Mouse (Mus musculus) hindbrain, embryonic 11.5 days (tissue): Measurements from ENCODE around the gene Nudt3. TPM values are rescaled to one million over a fixed set of nuclear protein-coding genes. Genes with fewer than 3 reads are reported as not detected.
A peak's percentile ranks its signal among the peaks of the same experiment; 100 is the strongest.

Experiments used
- ATAC-seq: fragments of 200-750 bp; cut with Nextera tagmentation; 2 replicates; pipeline ENCODE4 v1.8.0; 2017; ENCODE audit warnings: mild to moderate bottlenecking, moderate TSS enrichment, moderate library complexity; ENCODE audit not compliant: low FRiP score
- DNase-seq: peaks from one replicate; pipeline ENCODE4 v3.0.0-alpha.2; 2015; ENCODE audit warnings: low spot score
- H3K27ac ChIP-seq: fragments of 300-500 bp; sonication (generic); 2 replicates; pipeline ENCODE4 v1.5.1; 2014; ENCODE audit warnings: mild to moderate bottlenecking, low read depth, low read length
- H3K27me3 ChIP-seq: fragments of 300-500 bp; sonication (generic); 2 replicates; pipeline ENCODE4 v1.6.1; 2014; ENCODE audit warnings: mild to moderate bottlenecking, low read length, moderate library complexity, mixed read lengths; ENCODE audit not compliant: control insufficient read depth, insufficient read depth
- H3K36me3 ChIP-seq: fragments of 300-500 bp; sonication (generic); 2 replicates; pipeline ENCODE4 v1.6.1; 2014; ENCODE audit warnings: mild to moderate bottlenecking, low read length, moderate library complexity, mixed read lengths; ENCODE audit not compliant: control insufficient read depth, insufficient read depth
- H3K4me1 ChIP-seq: fragments of 300-500 bp; sonication (generic); replicated peaks from 2 replicates; pipeline ENCODE4 v1.6.1; 2014; ENCODE audit warnings: low read length, mixed read lengths; ENCODE audit not compliant: control insufficient read depth, insufficient read depth
- H3K4me2 ChIP-seq: fragments of 300-500 bp; sonication (generic); replicated peaks from 2 replicates; pipeline ENCODE4 v1.6.1; 2014; ENCODE audit warnings: mild to moderate bottlenecking, low read depth, low read length
- H3K4me3 ChIP-seq: fragments of 300-500 bp; sonication (generic); 2 replicates; pipeline ENCODE4 v1.5.1; 2014; ENCODE audit warnings: low read depth, low read length
- H3K9ac ChIP-seq: fragments of 300-500 bp; sonication (generic); 2 replicates; pipeline ENCODE4 v1.6.1; 2014; ENCODE audit warnings: low read depth, low read length
- H3K9me3 ChIP-seq: fragments of 300-500 bp; sonication (generic); 2 replicates; pipeline ENCODE4 v1.6.1; 2016; ENCODE audit warnings: low read length; ENCODE audit not compliant: control insufficient read depth
- WGBS: fragments of 180-500 bp; shearing (Covaris S2); extraction: QIAGEN DNeasy Blood & Tissue Kit; methylation state at CpG from one replicate; pipeline ENCODE4 v1.1.7; 2014; 5-methylcytosine and 5-hydroxymethylcytosine counted together
- polyA plus RNA-seq: library from polyadenylated mRNA; unstranded; fragments of >200 nt; fragmentation: Nextera tagmentation; extraction: Ambion mirVana; gene quantifications from 2 replicates; pipeline ENCODE4 v1.2.1, GENCODE M21; 2014

Nudt3 gene
- polyA plus RNA-seq = 53.3 and 61.2 TPM in 2 replicates

DNA sequence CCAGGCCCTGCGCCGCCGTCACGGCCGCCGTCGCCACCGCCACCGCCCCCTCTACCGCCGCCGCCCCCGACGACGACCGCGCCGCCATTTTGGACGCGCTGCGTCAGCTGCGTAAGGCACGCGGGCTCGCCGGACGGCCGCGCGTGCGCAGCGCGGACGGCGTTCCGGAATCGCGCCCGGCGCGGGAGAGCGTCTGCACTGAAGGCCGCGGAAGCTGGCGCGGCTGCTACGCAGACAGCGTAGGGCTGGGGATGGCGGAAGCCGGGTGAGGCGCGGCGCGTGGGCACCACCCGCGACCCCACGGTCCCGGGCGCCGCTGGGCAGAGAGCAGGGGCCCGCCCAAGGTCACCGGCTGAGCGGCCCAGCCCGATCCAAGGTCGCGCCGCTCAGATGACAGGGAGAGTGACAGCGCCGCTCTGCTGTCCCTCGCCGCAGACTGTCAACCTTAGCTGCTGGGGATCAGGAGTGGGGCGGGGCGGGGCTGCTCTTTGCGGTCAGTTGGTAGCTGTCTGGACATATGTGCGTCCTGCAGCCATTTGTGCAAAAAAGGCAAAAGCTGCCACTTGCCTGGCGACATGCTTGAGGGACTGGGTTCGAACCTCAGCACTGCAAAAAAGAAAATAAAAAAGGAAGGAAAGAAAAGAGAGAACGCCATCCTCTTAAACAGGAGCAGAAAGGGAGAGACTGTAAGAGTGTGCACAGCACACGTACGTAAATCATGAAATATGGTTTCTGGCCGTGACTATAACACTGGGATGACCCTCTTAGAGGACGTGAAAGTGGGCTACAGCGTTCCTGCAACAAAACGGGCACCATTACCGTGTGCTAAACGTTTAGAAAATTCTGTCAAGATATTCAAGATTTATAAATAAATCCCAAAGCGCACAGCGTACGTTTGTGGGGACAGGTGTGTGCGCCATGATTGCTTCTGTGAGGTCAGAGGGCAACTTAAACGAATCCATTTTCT, at the start of gene Nudt3:
Gene Nudt3, minus strand, starts transcription at position 136 of the 967 bp plus-strand sequence.
- Histone ChIP-seq H3K4me1 (peaks cover 9% of the 10 kb centered on the region), H3K9ac (peak within 1 kb of the TSS; percentile 99), H3K9me3 (no peaks in the 10 kb centered on the region), H3K36me3 (no peaks in the 10 kb centered on the region), H3K27me3 (no peaks in the 10 kb centered on the region), H3K4me2 (peak within 1 kb of the TSS; percentile 67), H3K27ac (peak within 1 kb of the TSS; percentile 99), H3K4me3 (peak within 1 kb of the TSS; percentile 99)
- DNase-seq = peak; percentile 96
- peak; percentile 89 for ATAC-seq
- WGBS = 9% methylated on average over 84 of the region's 91 CpGs

DNA sequence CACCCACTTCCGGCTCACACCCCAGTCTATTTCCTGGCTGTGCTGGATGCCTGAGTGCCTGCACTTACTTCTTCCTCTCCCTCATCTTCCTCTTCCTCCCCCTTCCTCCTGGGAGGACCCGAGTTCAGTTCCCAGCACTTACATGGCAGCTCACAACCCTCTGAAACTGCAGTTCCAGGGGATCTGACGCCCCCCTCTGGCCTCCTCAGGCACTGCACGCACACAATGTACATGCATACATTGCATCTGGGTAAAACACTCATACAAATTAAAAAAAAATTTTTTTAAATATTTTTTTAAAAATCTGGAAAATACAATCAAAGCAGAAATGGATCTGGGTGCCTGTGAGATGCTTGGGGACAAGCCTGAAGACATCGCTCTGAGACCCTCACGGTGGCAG, 48.4 kb upstream of the Nudt3 start:
- ATAC-seq = no peak
- H3K27me3 ChIP-seq = no peaks in the 10 kb centered on the region
- 82% methylated on average over 6 of the region's 6 CpGs for WGBS

DNA sequence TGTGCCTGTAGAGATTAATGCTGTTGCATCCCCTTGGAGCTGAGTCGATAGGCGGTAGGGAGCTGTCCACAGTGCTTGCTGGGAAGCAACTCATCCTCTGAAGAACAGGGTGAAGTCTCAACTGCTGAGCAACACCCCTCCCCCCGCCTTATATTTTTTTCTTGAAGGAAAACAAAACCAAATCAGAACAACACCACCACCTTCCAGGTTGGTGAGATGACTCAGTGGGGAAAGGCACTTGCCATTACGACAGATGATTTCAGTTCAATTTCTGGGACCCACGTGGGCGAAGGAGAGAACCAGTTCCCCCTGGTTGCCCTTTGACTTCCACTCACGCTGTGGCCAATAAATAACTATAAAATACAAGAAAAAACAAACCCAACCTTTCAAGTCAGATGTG, 35.5 kb upstream of the Nudt3 start:
- 79% methylated on average over 7 of the region's 7 CpGs for WGBS
- H3K4me2 ChIP-seq = no peak overlapping the region
- H3K27ac ChIP-seq = no peak overlapping the region
- no peak overlapping the region for H3K9ac ChIP-seq
- H3K4me3 ChIP-seq = no peak overlapping the region
- ATAC-seq (no peak), DNase-seq (no peak)
- H3K36me3 ChIP-seq = no peaks in the 10 kb centered on the region
- H3K27me3 ChIP-seq = peaks cover 12% of the 10 kb centered on the region
- H3K9me3 ChIP-seq = no peaks in the 10 kb centered on the region
- H3K4me1 ChIP-seq = peaks cover 4% of the 10 kb centered on the region; the same call in 1 of the 2 replicates

More for the DNA sequence above, 48.4 kb upstream of the Nudt3 start:
- Histone ChIP-seq H3K4me1 (no peaks in the 10 kb centered on the region), H3K27ac (no peak overlapping the region), H3K36me3 (no peaks in the 10 kb centered on the region), H3K9me3 (no peaks in the 10 kb centered on the region), H3K4me2 (no peak overlapping the region), H3K9ac (no peak overlapping the region), H3K4me3 (no peak overlapping the region)
- no peak for DNase-seq

DNA sequence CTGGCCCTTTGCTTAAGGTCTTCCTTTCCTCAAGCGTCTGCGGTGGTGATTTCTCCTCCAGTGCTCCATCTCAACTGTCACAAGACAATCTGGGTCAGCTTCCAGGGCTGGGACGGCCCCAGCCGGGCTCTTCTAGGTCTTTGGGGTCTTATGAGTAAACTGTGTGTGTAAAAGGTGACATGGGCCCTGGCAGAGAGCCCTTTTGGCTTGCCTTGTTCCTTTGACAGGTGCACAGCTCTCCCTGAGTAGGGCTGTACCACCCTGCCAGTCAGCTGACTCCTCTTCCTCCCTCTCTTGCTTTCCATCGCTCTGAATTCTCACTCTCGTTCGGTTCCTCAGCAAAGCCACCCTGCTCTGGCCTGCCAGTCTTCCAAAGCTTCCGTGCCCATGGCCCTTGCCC, 33.8 kb upstream of the Nudt3 start:
- H3K36me3 ChIP-seq = no peaks in the 10 kb centered on the region
- no peak overlapping the region for H3K9ac ChIP-seq
- H3K27ac ChIP-seq = no peak overlapping the region
- H3K4me3 ChIP-seq = no peak overlapping the region
- peaks cover 4% of the 10 kb centered on the region; the same call in 1 of the 2 replicates for H3K4me1 ChIP-seq
- 60% methylated on average over 8 of the region's 8 CpGs for WGBS
- no peak overlapping the region for H3K4me2 ChIP-seq
- ATAC-seq (no peak), DNase-seq (no peak)
- H3K27me3 ChIP-seq = peaks cover 12% of the 10 kb centered on the region
- no peaks in the 10 kb centered on the region for H3K9me3 ChIP-seq

DNA sequence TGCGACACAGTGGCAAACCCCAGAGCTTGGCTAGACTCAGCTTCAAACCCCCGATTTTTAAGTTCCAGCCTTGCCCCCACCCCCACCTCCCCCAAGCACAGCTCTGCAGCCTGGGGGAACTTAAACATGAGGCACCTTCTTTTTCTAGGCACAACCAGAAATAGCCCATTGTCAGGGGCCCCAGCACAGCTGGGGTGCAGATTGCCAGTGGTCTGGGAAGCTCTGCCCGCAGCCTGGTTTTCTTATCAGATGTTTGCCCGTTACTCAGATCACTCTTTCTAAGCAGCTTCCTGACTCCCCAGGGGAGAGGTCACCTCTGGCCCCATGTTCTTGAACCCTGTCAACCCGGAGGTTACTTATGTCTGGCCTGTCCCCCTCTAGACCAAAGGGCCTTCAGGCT, 33.1 kb upstream of the Nudt3 start:
- Histone ChIP-seq H3K27me3 (peaks cover 12% of the 10 kb centered on the region), H3K4me2 (peak overlapping the region; percentile 87), H3K36me3 (no peaks in the 10 kb centered on the region), H3K9ac (no peak overlapping the region), H3K4me1 (peaks cover 4% of the 10 kb centered on the region; the same call in 1 of the 2 replicates), H3K27ac (no peak overlapping the region), H3K9me3 (no peaks in the 10 kb centered on the region), H3K4me3 (no peak overlapping the region)
- ATAC-seq = no peak
- 14% methylated on average over 5 of the region's 5 CpGs for WGBS
- no peak for DNase-seq

DNA sequence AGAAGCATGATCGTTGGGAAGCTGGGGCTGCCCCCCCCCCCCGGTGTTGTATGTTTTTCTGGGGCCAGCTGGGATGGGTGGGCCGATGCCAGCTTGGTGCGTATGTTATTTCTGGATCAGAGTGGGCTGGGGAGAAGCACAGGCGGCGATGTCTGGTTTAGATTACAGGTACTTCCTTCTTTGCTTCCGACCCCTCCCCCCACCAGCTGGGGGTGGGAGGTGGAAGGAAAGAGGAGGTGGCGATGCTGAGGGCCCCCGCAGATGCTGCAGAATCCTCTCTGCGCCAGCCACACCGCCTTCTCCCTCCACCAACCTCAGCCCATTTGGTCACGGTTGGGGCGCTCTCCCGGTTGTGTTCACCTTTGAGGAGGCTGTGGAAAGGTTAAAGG, 32.7 kb upstream of the Nudt3 start:
- Histone ChIP-seq H3K4me2 (peak overlapping the region; percentile 87), H3K9ac (peak overlapping the region; percentile 56; the same call in 1 of the 2 replicates), H3K4me1 (peaks cover 4% of the 10 kb centered on the region; the same call in 1 of the 2 replicates), H3K4me3 (peak overlapping the region; percentile 45), H3K27ac (no peak overlapping the region), H3K9me3 (no peaks in the 10 kb centered on the region), H3K27me3 (peaks cover 12% of the 10 kb centered on the region), H3K36me3 (no peaks in the 10 kb centered on the region)
- no peak for ATAC-seq
- 3% methylated on average over 14 of the region's 14 CpGs for WGBS
- DNase-seq = peak; percentile 45

DNA sequence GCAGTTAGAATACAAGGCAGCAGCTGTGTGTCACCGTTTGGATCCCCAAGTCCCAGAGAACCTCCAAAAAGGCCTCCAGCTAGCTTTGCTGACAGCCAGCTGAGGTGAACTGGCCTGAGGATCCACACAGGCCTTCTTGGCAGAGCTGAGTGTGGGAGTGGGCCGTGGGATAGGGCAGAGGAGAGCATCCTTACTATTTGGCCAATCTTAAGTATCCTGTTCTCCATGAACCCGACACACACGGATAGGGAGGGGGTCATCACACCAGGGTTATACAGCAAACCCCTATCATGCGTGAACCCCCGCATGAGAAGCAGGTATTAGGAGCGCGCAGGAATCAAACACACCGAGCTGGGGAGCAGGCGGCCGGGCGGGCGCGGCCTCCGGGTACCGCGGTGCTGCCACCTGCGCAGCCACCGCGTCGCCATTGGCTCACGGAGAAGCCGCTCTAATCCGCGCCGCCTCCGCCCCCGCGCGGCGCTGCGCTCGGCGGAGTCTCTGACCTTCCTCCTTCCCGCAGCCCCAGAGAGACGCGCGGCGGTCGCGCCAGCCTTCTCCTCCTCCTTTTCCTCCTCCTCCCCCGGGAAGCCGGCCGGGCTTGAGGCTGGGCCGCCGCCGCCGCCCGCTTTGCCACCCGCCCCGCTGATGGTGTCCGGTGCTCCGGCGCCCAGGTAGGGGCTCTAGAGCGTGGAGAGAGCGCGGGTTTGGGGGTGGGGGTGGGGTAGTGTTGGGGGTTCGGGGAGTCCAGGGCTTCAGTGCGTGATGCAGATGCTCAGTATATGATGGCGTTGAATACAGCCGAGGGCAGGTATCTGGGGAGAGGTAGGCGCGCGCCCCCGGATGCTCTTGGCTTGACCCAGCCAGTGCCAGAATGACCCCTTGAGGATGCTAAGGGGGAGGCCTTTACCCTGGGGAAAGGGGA, 32.1 kb upstream of the Nudt3 start, which contains the start of gene Pacsin1:
Gene Pacsin1, plus strand, starts transcription at position 421 of the 922 bp plus-strand sequence.
- ATAC-seq = peak; percentile 78
- Histone ChIP-seq H3K4me2 (peak within 1 kb of the TSS; percentile 87), H3K27ac (peak within 1 kb of the TSS; percentile 30; the same call in 1 of the 2 replicates), H3K9ac (peak within 1 kb of the TSS; percentile 56; the same call in 1 of the 2 replicates), H3K4me3 (peak within 1 kb of the TSS; percentile 45), H3K9me3 (no peaks in the 10 kb centered on the region), H3K36me3 (no peaks in the 10 kb centered on the region), H3K27me3 (peaks cover 12% of the 10 kb centered on the region), H3K4me1 (peaks cover 4% of the 10 kb centered on the region; the same call in 1 of the 2 replicates)
- DNase-seq = peak; percentile 73
- 2% methylated on average over 49 of the region's 65 CpGs for WGBS

DNA sequence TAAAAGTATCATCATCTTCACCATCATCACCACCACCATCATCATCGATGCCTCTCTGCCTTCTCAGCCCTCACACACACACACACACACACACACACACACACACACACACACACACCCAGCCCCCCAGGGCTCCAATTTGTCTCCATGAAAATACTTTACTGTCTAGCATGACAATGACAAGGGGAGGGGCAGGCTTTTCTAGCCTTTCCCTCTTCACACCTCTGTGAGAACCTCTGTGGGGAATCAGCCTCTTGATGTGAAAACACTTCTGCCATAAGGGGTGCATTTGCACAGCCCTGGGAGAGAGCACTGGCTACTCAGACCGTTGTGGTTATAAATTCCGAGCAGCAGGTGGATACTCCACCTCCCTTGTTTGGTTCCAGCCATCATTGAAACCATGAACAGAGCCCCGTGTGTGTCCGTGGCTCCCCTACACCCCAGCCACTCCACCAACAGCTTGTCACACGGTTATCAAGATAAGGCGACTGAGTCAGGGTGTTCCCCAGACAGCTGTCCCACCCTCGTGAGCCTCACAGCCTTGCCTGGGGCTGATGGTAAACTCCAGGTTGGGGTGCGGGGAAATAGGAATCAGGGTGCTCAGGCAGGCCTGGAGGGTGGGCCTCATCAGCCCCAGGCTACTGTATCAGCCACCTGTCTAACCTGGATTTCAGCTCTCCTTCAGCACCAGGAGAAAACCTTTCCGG, 30.1 kb upstream of the Nudt3 start:
- Histone ChIP-seq H3K27me3 (peaks cover 12% of the 10 kb centered on the region), H3K4me2 (no peak overlapping the region), H3K9ac (no peak overlapping the region)

More for the DNA sequence above, 30.1 kb upstream of the Nudt3 start:
- H3K27ac ChIP-seq = no peak overlapping the region
- no peak overlapping the region for H3K4me3 ChIP-seq
- H3K36me3 ChIP-seq = no peaks in the 10 kb centered on the region
- no peaks in the 10 kb centered on the region for H3K9me3 ChIP-seq
- DNase-seq = no peak
- no peak for ATAC-seq
- H3K4me1 ChIP-seq = peaks cover 4% of the 10 kb centered on the region; the same call in 1 of the 2 replicates
- 69% methylated on average over 10 of the region's 10 CpGs for WGBS
